15 mouse cellular contexts compared by ENCODE assay signal in the genomic region with DNA sequence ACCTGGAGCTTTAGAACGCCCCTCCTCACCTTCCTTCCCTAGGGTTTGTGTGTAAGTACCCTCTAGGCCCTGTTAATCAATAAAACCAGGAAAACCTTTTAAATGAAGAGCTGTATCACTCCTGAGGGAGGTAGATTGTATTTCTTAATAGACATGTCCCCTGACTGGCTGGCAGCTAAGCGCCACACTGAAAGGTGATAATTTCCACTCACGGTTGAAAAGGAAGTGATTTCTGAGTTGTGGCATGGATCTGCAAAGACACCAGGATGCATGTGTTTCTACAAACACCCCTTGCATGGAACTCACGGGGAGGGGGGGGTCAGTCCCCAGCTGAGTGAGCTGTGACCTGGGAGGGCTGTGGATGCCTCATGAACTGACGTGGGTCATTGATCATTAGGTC. TPM values are rescaled to one million over a fixed set of nuclear protein-coding genes. Genes with fewer than 3 reads are reported as not detected.
A peak's percentile ranks its signal among the peaks of the same experiment; 100 is the strongest.
DNase-seq lines count a peak whose midpoint lies in the region; ATAC-seq and TF ChIP-seq lines count a peak whose summit lies in the region.
"Had no signal": no experiment of that assay in that cellular context is flagged by ENCODE, and none has a peak within 500 bp of the region (broad histone marks: within the 10 kb centered on the region; RNA-seq: fewer than 3 reads in every experiment).

No protein-coding gene starts in this region.

- H3K36me3 ChIP-seq in hindbrain, embryonic 16.5 days (ENCODE audit: control insufficient read depth, insufficient read depth, low read length): no peaks in the 10 kb centered on the region
- no peaks in the 10 kb centered on the region for H3K36me3 ChIP-seq in hindbrain, embryonic 10.5 days
- H3K36me3 ChIP-seq in thymus, adult 2 months (ENCODE audit: control insufficient read depth, insufficient read depth, low read length): no peaks in the 10 kb centered on the region
- H3K36me3 ChIP-seq: embryonic facial prominence, embryonic 10.5 days; heart, embryonic 12.5 days; hindbrain, embryonic 15.5 days had no signal

- WGBS in hindbrain, embryonic 16.5 days: 59% methylated on average over 5 of the region's 5 CpGs
- WGBS in hindbrain, embryonic 10.5 days: 68% methylated on average over 5 of the region's 5 CpGs
- 50% methylated on average over 5 of the region's 5 CpGs for WGBS in thymus, adult 2 months

- no peak overlapping the region for H3K9ac ChIP-seq in hindbrain, embryonic 16.5 days (ENCODE audit: low read depth, low read length)
- H3K9ac ChIP-seq: forebrain, embryonic 13.5 days; heart, embryonic 12.5 days; hindbrain, embryonic 15.5 days had no signal

- H3K4me1 ChIP-seq in hindbrain, embryonic 16.5 days (ENCODE audit: control insufficient read depth, insufficient read depth, low read depth, low read length): no peaks in the 10 kb centered on the region
- 0 out of 2 replicates have a peak, but pooled peaks cover 5% of the 10 kb centered on the region for H3K4me1 ChIP-seq in hindbrain, embryonic 10.5 days (replicated peaks)
- H3K4me1 ChIP-seq in thymus, adult 2 months (replicated peaks; ENCODE audit: control insufficient read depth, insufficient read depth, low read length): peaks cover 37% of the 10 kb centered on the region
- H3K4me1 ChIP-seq: embryonic facial prominence, embryonic 10.5 days; forebrain, embryonic 13.5 days; heart, embryonic 12.5 days; hindbrain, embryonic 15.5 days had no signal

- no peak for TF ChIP-seq CTCF in thymus, adult 2 months (IDR thresholded peaks at IDR 0.05; ENCODE audit: borderline replicate concordance, control insufficient read depth, extremely low read depth, insufficient read depth, low read length, poor library complexity)
- TF ChIP-seq CTCF in brain, embryonic 14.5 days (IDR thresholded peaks at IDR 0.05; ENCODE audit: borderline replicate concordance, extremely low read depth, insufficient read depth, insufficient read length): no peak

- peaks cover 2% of the 10 kb centered on the region; the same call in 1 of the 2 replicates for H3K9me3 ChIP-seq in hindbrain, embryonic 16.5 days (ENCODE audit: control insufficient read depth, low read length)
- peaks cover 23% of the 10 kb centered on the region for H3K9me3 ChIP-seq in hindbrain, embryonic 10.5 days
- H3K9me3 ChIP-seq: hindbrain, embryonic 15.5 days had no signal

- no peak for TF ChIP-seq POLR2A in thymus, adult 2 months (IDR thresholded peaks at IDR 0.05; ENCODE audit: control insufficient read depth, extremely low read depth, insufficient read depth, low read length, poor library complexity)
- TF ChIP-seq POLR2A in brain, embryonic 14.5 days (IDR thresholded peaks at IDR 0.05; ENCODE audit: borderline replicate concordance, extremely low read depth, insufficient read depth, insufficient read length, poor library complexity, severe bottlenecking): no peak

- DNase-seq in hindbrain, embryonic 10.5 days (ENCODE audit: low spot score): no peak
- DNase-seq in thymus, adult 2 months: no peak
- DNase-seq in thymus, postnatal 36 days: no peak
- DNase-seq in brain, embryonic 14.5 days (ENCODE audit: low read depth): peak; percentile 11
- DNase-seq in ovary, postnatal 10 days (ENCODE audit: low spot score): no peak
- no peak for DNase-seq in urinary bladder, adult 2 months (ENCODE audit: low spot score)
- DNase-seq: adrenal gland, postnatal 25 days; cerebellum, adult 2 months; cerebellum, postnatal 10 days; gastrocnemius, postnatal 10 days had no signal

- no peaks in the 10 kb centered on the region for H3K27me3 ChIP-seq in hindbrain, embryonic 16.5 days (replicated peaks; ENCODE audit: control insufficient read depth, insufficient read depth, low read length)
- H3K27me3 ChIP-seq in hindbrain, embryonic 10.5 days (ENCODE audit: insufficient read depth, poor library complexity, severe bottlenecking): no peaks in the 10 kb centered on the region
- H3K27me3 ChIP-seq in thymus, adult 2 months (ENCODE audit: control insufficient read depth, insufficient read depth, low read length): no peaks in the 10 kb centered on the region
- H3K27me3 ChIP-seq: forebrain, embryonic 13.5 days; heart, embryonic 12.5 days; hindbrain, embryonic 15.5 days had no signal

- no peak overlapping the region for H3K4me2 ChIP-seq in hindbrain, embryonic 16.5 days (ENCODE audit: low read length)
- H3K4me2 ChIP-seq: forebrain, embryonic 13.5 days; heart, embryonic 12.5 days; hindbrain, embryonic 15.5 days had no signal

- no peak overlapping the region for H3K4me3 ChIP-seq in hindbrain, embryonic 16.5 days (ENCODE audit: low read length)
- H3K4me3 ChIP-seq in hindbrain, embryonic 10.5 days: no peak overlapping the region
- H3K4me3 ChIP-seq in thymus, adult 2 months (ENCODE audit: control insufficient read depth, insufficient read depth, low read length): no peak overlapping the region
- H3K4me3 ChIP-seq: embryonic facial prominence, embryonic 10.5 days; forebrain, embryonic 13.5 days; heart, embryonic 12.5 days; hindbrain, embryonic 15.5 days had no signal

- 0 out of 2 replicates have a peak, but pooled peaks have one; percentile 14 for ATAC-seq in hindbrain, embryonic 16.5 days
- ATAC-seq: forebrain, embryonic 13.5 days had no signal

- H3K27ac ChIP-seq in hindbrain, embryonic 16.5 days (ENCODE audit: low read depth, low read length): no peak overlapping the region
- H3K27ac ChIP-seq in hindbrain, embryonic 10.5 days: no peak overlapping the region
- H3K27ac ChIP-seq in thymus, adult 2 months (ENCODE audit: control insufficient read depth, insufficient read depth, low read length): peak overlapping the region; percentile 23; the same call in 1 of the 2 replicates
- H3K27ac ChIP-seq: embryonic facial prominence, embryonic 10.5 days; forebrain, embryonic 13.5 days; hindbrain, embryonic 15.5 days had no signal

RNA-seq across cellular contexts. Expression of a gene that starts 47.2 kb away (rescaled TPM):
- 26.6 and 30.6 TPM in 2 replicates for polyA plus RNA-seq in hindbrain, embryonic 16.5 days (2015; fragmentation: Nextera tagmentation; extraction: Ambion mirVana)
- polyA plus RNA-seq in hindbrain, embryonic 10.5 days (2016; fragmentation: Nextera tagmentation; extraction: Ambion mirVana): 5.7 and 5.8 TPM in 2 replicates
- 7.8 and 9.0 TPM in 2 replicates for polyA plus RNA-seq in thymus, adult 2 months (2012; rRNA removed)
- 8.6 and 12.1 TPM in 2 replicates for polyA plus RNA-seq in brain, embryonic 14.5 days (2012; rRNA removed)
- polyA plus RNA-seq in urinary bladder, adult 2 months (2012; rRNA removed): 2.3 and 2.5 TPM in 2 replicates
